Mouse (Mus musculus): ENCODE measurements around the gene Rapgef5.
A peak's percentile ranks its signal among the peaks of the same experiment; 100 is the strongest.

Gene Rapgef5

GRCm38 (mm10) chr12:117533176-117534086 is 17.2 kb downstream of the Rapgef5 start:
- DNase-seq: peak; percentile 4

DNA sequence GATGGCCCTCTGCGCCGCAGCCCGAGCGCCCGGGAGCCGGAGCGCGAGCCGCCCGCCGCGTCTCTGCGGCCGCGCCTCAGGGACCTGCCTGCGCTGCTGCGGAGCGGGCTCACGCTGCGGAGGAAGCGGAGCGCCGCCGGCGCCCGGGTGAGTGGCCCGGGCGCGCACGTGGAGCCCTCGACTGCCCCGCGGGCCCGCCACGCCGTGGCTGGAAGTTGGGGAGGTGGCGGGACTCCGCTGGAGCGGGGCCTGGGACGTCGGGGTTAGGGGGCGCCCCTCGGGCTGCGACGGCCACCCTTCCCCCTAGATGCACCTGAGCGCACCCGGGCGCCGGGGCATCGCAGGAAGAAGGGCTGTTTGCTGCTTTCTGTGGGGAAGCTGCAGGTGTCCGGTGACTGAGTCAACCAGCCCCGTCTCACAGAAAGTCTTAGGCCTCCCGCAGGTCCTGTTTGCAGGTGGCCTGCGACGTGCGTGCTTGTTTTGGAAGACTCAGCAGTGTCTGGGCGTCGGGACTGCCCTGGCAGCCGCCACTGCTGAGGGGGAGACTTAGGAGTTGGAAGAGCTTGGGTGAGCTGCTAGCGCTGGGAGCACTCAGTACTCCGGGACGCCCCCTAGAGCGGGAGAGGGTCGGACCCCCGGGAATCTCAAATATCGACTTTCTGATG is 17.9 kb downstream of the Rapgef5 start:
- no peak for DNase-seq

DNA sequence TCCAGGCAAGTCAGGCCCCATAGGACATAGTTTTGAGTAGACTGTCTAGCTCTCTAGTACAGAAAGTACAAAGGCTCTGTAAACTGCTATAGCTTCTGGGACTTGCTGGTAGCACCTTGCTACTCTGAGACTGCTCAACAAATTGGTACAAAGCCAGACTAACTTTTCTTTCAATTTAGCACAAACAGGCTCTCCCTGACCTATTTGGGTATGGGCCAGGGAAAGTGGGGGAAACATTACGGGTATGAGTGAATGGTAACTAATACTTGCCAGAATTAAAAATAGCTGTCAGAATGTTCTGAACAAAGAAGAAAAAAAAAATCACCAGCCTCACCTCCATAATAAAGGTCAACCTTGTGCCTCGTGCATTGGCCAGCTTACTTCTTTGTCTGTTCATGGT is 24.1 kb downstream of the Rapgef5 start:
- DNase-seq: peak; percentile 21

DNA sequence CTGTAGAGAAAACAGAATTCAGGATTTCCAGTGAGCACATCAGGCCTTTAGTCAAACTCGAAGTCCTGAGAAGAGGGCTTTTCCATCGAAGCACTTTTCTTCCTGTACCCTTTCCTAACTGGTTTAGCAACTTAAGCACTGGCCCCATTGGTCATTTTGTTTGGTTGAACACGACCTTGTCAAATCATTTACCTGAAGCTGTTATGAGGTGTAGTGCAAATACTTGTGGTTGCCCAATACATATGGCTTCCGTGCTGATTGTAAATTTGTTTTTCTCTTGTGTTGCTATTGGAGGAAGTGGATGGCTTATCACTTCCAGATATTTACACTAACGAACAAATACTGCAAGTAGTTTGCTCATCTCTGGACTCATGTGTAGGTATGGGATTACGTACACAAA is 29.0 kb downstream of the Rapgef5 start:
- DNase-seq: no peak

GRCm38 (mm10) chr12:117553353-117553752 is 37.1 kb downstream of the Rapgef5 start:
- no peak for DNase-seq

- no peak for DNase-seq
These were observed 38.4 kb downstream of the Rapgef5 start for GRCm38 (mm10) chr12:117554612-117555063.

GRCm38 (mm10) chr12:117560450-117560849 is 44.2 kb downstream of the Rapgef5 start:
- peak; percentile 20 for DNase-seq

DNA sequence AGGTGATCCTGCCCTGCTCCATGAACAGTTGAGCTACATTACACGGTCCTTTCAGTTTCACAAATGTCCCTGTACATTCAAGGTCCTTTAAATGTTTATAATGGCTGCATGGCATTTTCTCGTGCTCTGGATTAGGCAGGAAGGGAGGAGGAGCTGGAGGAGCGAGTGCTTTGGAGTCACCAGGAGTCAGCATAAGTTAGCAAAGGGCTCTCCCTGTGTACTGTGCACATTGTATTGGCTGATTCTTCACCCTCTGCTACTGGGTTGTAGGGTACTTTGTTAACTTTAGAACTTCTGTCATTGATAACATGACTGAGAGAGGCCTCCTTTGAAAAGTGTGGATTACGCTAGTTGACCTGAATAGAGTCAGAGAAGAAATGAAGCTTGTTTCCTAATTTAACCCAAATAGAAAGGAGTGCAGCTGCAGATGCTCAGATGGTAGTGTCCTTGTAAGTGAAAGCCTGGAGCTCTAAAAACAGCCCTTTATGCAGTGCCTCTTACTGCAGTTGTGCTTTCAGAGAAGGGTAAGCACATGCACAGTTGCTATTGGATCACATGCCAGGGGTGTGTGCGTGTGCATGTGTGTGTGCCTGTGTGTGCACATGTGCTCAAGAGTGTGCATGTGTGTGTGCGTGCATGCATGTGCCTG is 45.3 kb downstream of the Rapgef5 start:
- DNase-seq: no peak

GRCm38 (mm10) chr12:117562085-117562484 is 45.8 kb downstream of the Rapgef5 start:
- DNase-seq: no peak

DNA sequence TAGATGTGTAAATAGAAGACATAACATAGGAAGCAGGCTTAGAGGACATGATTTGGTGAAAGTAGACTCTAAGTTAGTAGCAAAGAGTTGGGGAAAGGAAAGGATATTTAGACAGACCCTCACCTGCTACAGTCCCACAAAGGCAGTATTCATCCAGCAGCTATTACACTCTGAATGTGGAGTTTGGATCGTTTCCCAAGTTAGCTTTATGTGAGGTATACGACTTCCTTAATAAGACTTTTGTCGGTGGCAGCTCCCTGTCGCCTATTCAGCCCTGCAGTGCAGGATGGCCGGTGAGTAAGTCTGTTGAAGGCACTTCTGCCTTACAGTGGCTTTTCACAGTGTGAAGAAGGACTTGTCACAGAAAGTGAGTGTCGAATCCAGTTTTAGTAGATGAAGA is 47.6 kb downstream of the Rapgef5 start:
- DNase-seq: no peak

DNA sequence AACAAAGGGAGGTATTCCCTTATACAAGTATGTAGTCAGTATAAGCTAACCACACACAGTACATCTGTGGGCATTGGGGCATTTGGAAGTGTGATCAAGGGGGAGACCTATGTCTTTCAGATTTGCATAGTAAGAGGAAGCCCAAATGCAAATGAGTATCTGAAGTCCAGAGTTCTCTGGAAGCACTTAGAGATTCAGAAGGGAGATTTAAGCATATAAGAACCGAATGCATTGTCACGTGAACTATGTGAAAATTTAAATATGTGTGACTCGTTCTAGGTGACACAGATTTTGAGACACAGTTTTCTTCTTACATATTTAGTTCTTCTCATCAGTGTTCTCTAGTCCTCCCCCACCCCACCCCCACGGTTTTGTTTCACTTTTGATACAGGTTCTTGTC is 50.0 kb downstream of the Rapgef5 start:
- DNase-seq: no peak

DNA sequence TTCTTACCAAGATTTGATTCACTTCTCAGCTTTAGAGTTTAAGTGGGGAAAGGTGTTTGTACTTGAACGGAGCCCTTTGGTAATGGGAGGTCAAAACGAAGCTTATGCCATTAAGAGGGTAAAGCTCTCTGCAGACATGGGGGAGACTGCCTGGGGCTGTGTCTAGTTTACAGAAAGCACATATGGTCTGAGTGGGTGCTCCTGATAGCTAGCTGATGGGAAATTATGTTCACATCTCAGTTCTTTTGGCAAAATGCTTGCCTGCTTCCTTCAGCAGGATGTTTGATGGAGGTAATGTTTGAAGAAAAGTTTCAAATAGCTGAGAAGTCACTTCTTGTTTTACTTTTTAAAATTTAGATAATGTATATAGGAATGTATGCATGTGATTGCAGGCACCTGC is 53.4 kb downstream of the Rapgef5 start:
- DNase-seq: no peak

DNA sequence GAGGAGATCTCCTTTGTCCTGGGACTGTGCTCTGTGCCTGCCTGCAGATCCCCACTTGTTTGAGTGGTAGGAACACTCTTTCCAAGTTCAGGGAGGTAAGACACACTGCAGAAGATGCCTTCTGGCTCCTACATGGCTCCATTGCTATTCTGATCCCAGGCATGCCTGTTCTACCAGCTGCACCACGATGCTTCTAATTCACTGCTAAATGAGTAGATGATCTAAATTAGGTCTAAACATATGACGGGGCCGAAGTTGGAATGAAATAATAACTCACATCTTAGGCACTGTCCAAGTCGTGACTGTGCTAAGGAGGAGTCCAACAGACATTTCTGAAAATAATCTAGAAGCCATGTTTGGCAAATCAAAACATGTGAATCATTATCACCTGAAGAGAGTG is 68.0 kb downstream of the Rapgef5 start:
- no peak for DNase-seq

DNA sequence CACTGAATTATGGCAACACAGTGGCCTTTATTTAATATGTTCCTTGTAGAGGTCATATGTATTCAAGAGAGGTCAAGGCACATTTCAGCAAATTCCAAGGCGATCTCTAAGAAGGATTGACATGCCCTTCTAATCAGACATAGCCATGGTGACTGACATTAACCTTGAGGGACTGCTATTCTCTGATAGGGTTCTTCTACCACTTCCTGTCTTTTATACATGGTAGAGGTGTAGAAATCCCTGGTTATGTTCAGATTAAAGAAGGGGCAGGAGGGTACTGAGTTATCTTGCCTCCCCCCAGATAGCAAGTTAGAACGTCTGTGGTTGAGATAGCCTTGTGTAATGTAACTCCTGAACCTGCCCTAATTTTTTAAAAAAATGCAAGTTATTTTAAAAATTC is 69.1 kb downstream of the Rapgef5 start:
- no peak for DNase-seq

DNA sequence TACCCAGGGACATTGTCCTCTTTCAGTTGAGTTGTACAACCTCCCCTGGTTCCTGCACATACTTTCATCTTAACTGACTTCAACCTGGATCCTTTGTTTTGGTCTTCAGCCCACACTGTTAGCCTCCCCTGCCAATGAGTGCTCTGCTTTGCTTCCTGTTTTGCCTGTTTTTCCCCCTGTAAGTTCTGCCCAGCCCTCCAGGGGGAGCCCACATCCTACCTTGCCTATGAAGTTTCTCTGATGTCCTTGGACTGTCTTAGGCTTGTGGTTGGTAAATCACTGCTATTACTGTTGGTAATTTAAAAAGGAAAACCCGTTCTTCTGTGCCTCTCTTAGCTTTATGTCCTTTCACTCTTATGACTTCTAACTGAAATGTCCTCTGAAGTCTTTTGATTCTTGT is 69.8 kb downstream of the Rapgef5 start:
- DNase-seq: peak; percentile 83

DNA sequence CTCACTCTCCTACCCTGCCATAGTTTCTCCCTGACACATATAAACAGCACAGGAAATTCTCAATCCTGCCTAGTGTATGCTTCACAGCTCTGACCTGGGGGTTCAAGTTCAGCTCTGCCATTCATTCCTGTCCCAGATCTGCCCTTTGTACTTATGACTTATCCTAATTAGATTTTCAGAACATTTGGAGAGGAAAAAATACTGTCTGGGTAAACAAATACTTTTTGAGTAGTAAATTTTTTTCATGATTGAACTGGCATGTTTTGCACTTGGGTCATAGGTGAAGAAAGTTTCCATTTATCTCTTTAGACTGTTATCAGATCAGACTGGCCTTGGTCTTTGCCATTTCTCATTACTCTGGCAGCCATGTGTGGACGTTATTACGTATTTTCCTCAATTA is 72.9 kb downstream of the Rapgef5 start:
- peak; percentile 59 for DNase-seq

DNA sequence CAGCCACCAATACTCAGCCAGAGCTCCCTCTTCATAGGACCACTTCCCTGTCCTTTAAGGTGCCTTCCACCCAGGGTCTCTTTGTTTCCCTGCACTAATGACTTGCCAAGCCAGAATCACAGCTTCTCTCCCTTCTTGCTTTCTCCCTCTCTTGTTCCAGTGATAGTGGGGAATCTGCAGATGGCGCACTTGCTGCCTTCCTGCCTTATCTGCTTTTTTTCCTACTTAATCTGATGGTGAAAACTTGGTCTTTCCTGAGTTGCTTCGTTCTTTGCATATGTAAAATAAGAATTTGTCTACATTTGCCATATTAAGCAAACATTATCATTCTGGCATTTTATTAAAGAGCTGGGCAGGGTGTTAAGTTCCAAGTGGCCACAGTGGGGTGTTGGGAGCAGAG is 75.7 kb downstream of the Rapgef5 start:
- DNase-seq: no peak

- DNase-seq: no peak
These were observed 76.3 kb downstream of the Rapgef5 start for GRCm38 (mm10) chr12:117592583-117592982.

DNA sequence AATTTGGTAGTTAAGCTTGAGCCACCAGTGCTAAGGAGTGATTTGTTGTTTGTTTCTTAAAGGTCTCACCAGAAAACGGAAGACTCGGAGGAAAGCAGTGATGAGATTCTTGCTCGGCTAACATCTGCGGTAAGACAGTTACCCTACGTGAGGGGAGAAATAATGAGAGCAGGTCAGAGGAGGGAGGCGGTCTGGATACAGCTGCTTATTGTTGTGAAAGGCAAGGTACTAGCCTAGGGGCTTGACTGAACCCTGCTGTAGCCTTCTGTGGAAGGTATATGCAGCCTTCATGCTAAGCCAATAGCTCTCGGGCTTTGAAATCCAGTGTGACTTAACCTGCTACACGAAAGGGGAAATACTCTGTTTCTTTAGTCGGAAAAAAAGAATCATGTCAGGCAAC is 78.9 kb downstream of the Rapgef5 start:
- no peak for DNase-seq

- DNase-seq: no peak
These were observed 81.9 kb downstream of the Rapgef5 start for GRCm38 (mm10) chr12:117598190-117598589.

- no peak for DNase-seq
These were observed 89.7 kb downstream of the Rapgef5 start for GRCm38 (mm10) chr12:117605966-117606365.

GRCm38 (mm10) chr12:117612715-117613114 is 96.4 kb downstream of the Rapgef5 start:
- no peak for DNase-seq

GRCm38 (mm10) chr12:117619523-117620023 is 103.3 kb downstream of the Rapgef5 start:
- no peak for DNase-seq

DNA sequence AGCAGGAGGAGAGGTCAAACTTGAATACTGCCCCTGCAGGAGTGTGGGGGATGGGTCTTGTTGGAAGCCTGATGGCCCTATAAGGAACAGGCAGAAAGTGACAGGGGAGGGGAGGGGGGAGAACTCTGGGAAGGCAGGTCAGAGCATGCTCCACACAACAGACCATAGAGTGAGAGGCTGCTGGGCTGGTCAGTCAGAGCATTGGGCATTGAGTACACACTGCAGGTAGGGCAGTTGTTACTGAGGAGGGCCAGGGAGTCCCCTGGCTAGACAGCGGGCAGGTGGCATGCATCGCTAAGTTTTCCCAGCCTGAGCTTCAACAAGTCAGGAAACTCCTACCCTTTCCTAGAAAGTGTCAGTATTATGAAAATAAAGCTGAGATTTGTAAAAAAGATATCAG is 106.7 kb downstream of the Rapgef5 start:
- no peak for DNase-seq

Data from kidney, adult 9 months (tissue).